Mouse (Mus musculus) kidney, adult 2 months (tissue): ENCODE results near the gene Dchs1.

Experiments
- CTCF ChIP-seq: fragments of 200-500 bp; conservative IDR thresholded peaks from 2 replicates; pipeline ENCODE4 v1.5.1; 2011; ENCODE audit warnings: low read depth, mild to moderate bottlenecking, control low read depth, low read length, moderate library complexity, mixed read lengths; ENCODE audit not compliant: insufficient read depth, insufficient read length
- POLR2A ChIP-seq: fragments of 200-500 bp; IDR thresholded peaks from one replicate; pipeline ENCODE4 v1.6.1; 2011; ENCODE audit warnings: low read depth, low read length, control low read depth

GRCm38 (mm10) chr7:105791147-105791546 lies 3.7 kb upstream of the Dchs1 start:
- TF ChIP-seq POLR2A (no peak), CTCF (no peak)
